Mouse (Mus musculus) heart, embryonic 14.5 days (tissue): ENCODE measurements at regions not wholly inside any gene's neighbourhood (a gene's known extent, or its start where the extent isn't known, plus 50 kb on each side); places are given as distances from the start of the nearest gene placed in this dataset.

Experiments
- ATAC-seq: fragments of 200-750 bp; cut with Nextera tagmentation; 2 replicates; pipeline ENCODE4 v1.8.0; 2017; ENCODE audit warnings: low read depth, moderate TSS enrichment; ENCODE audit not compliant: insufficient number of reproducible peaks, insufficient read depth, low FRiP score
- H3K27ac ChIP-seq, 2 experiments: fragments of 200-500 bp in 1 of 2; fragments of 300-500 bp in 1 of 2; sonication (generic) in 1 of 2; replicated peaks in 1 of 2; 2 replicates each; pipeline ENCODE4 v1.5.1; 2012 to 2014; ENCODE audit warnings: low read depth in 2 of 2, low read length in 2 of 2, control low read depth in 1 of 2, mild to moderate bottlenecking in 1 of 2, mixed read lengths in 1 of 2; ENCODE audit not compliant: control insufficient read depth in 1 of 2, insufficient read depth in 1 of 2
- H3K27me3 ChIP-seq: fragments of 300-500 bp; sonication (generic); 2 replicates; pipeline ENCODE4 v1.6.1; 2014; ENCODE audit warnings: mild to moderate bottlenecking, low read length, control low read depth; ENCODE audit not compliant: control insufficient read depth, insufficient read depth
- H3K36me3 ChIP-seq: fragments of 300-500 bp; sonication (generic); 2 replicates; pipeline ENCODE4 v1.6.1; 2014; ENCODE audit warnings: mild to moderate bottlenecking, control low read depth, low read length, mixed read lengths; ENCODE audit not compliant: control insufficient read depth, insufficient read depth
- H3K4me1 ChIP-seq, 2 experiments: fragments of 200-500 bp in 1 of 2; fragments of 300-500 bp in 1 of 2; sonication (generic) in 1 of 2; 2 replicates each; pipeline ENCODE4 v1.6.1; 2012 to 2014; ENCODE audit warnings: low read length in 2 of 2, control low read depth in 1 of 2, mixed read lengths in 1 of 2; ENCODE audit not compliant: control insufficient read depth in 2 of 2, insufficient read depth in 2 of 2
- H3K4me2 ChIP-seq: fragments of 300-500 bp; sonication (generic); 2 replicates; pipeline ENCODE4 v1.6.1; 2014; ENCODE audit warnings: mild to moderate bottlenecking, low read length
- H3K4me3 ChIP-seq, 2 experiments: fragments of 200-500 bp in 1 of 2; fragments of 300-500 bp in 1 of 2; sonication (generic) in 1 of 2; 2 replicates each; pipeline ENCODE4 v1.5.1; 2012 to 2014; ENCODE audit warnings: low read length in 2 of 2, mild to moderate bottlenecking in 2 of 2, control low read depth in 1 of 2, low read depth in 1 of 2, moderate library complexity in 1 of 2; ENCODE audit not compliant: control insufficient read depth in 1 of 2, insufficient read depth in 1 of 2
- H3K9ac ChIP-seq: fragments of 300-500 bp; sonication (generic); 2 replicates; pipeline ENCODE4 v1.6.1; 2014; ENCODE audit warnings: mild to moderate bottlenecking, low read length
- H3K9me3 ChIP-seq: fragments of 300-500 bp; sonication (generic); 2 replicates; pipeline ENCODE4 v1.6.1; 2016; ENCODE audit warnings: low read length, control low read depth; ENCODE audit not compliant: control insufficient read depth
- WGBS: fragments of 180-500 bp; shearing (Covaris S2); extraction: QIAGEN DNeasy Blood & Tissue Kit; methylation state at CpG from one replicate; pipeline ENCODE4 v1.1.7; 2014; 5-methylcytosine and 5-hydroxymethylcytosine counted together

GRCm38 (mm10) chr17:88910144-88910543 is 118.4 kb upstream of the Lhcgr start:
- no peak overlapping the region for H3K4me3 ChIP-seq
- ATAC-seq: no peak; the same call in 1 of the 2 replicates

GRCm38 (mm10) chr17:88901742-88902141 is 110.0 kb upstream of the Lhcgr start:
- Histone ChIP-seq H3K27me3 (no peaks in the 10 kb centered on the region), H3K36me3 (no peaks in the 10 kb centered on the region), H3K4me3 (no peak overlapping the region), H3K4me2 (no peak overlapping the region), H3K9me3 (no peaks in the 10 kb centered on the region), H3K27ac (no peak overlapping the region), H3K9ac (no peak overlapping the region), H3K4me1 (no peaks in the 10 kb centered on the region)
- WGBS: 85% methylated on average over 1 of the region's 1 CpGs
- ATAC-seq: no peak

More at GRCm38 (mm10) chr17:88910144-88910543, 118.4 kb upstream of the Lhcgr start:
- H3K4me1 ChIP-seq: peaks cover 0 to 2% of the 10 kb centered on the region in 2 experiments; a peak in 1 of 4 replicates
- H3K9me3 ChIP-seq: no peaks in the 10 kb centered on the region
- no peak overlapping the region for H3K9ac ChIP-seq
- H3K36me3 ChIP-seq: no peaks in the 10 kb centered on the region
- no peaks in the 10 kb centered on the region for H3K27me3 ChIP-seq
- no peak overlapping the region for H3K4me2 ChIP-seq
- H3K27ac ChIP-seq: no peak overlapping the region

- Histone ChIP-seq H3K36me3 (no peaks in the 10 kb centered on the region), H3K4me3 (no peak overlapping the region), H3K4me2 (no peak overlapping the region), H3K27ac (no peak overlapping the region), H3K9ac (no peak overlapping the region), H3K27me3 (no peaks in the 10 kb centered on the region), H3K9me3 (no peaks in the 10 kb centered on the region), H3K4me1 (no peaks in the 10 kb centered on the region)
- ATAC-seq: no peak
- 94% methylated on average over 2 of the region's 2 CpGs for WGBS
Observed at GRCm38 (mm10) chr17:88900904-88901303, 109.1 kb upstream of the Lhcgr start.

- no peaks in the 10 kb centered on the region for H3K36me3 ChIP-seq
- ATAC-seq: no peak
Observed at GRCm38 (mm10) chr17:88898705-88899668, 107.2 kb upstream of the Lhcgr start.

GRCm38 (mm10) chr17:88893451-88893850 is 101.7 kb upstream of the Lhcgr start:
- Histone ChIP-seq H3K9ac (no peak overlapping the region), H3K9me3 (no peaks in the 10 kb centered on the region), H3K4me3 (no peak overlapping the region), H3K27me3 (no peaks in the 10 kb centered on the region), H3K36me3 (no peaks in the 10 kb centered on the region), H3K4me1 (no peaks in the 10 kb centered on the region), H3K4me2 (no peak overlapping the region), H3K27ac (no peak overlapping the region)
- no peak for ATAC-seq

More at GRCm38 (mm10) chr17:88898705-88899668, 107.2 kb upstream of the Lhcgr start:
- Histone ChIP-seq H3K4me3 (no peak overlapping the region), H3K9ac (no peak overlapping the region), H3K4me1 (no peaks in the 10 kb centered on the region), H3K27ac (no peak overlapping the region), H3K9me3 (no peaks in the 10 kb centered on the region), H3K27me3 (no peaks in the 10 kb centered on the region), H3K4me2 (no peak overlapping the region)
- 66% methylated on average over 11 of the region's 11 CpGs for WGBS

GRCm38 (mm10) chr17:88885526-88885925 is 93.7 kb upstream of the Lhcgr start:
- H3K36me3 ChIP-seq: no peaks in the 10 kb centered on the region
- no peaks in the 10 kb centered on the region for H3K27me3 ChIP-seq
- no peak for ATAC-seq
- no peaks in the 10 kb centered on the region for H3K4me1 ChIP-seq
- no peak overlapping the region for H3K4me2 ChIP-seq
- no peak overlapping the region for H3K9ac ChIP-seq
- no peak overlapping the region for H3K27ac ChIP-seq
- 78% methylated on average over 3 of the region's 3 CpGs for WGBS
- H3K4me3 ChIP-seq: no peak overlapping the region
- no peaks in the 10 kb centered on the region for H3K9me3 ChIP-seq

- no peaks in the 10 kb centered on the region for H3K9me3 ChIP-seq
- H3K36me3 ChIP-seq: no peaks in the 10 kb centered on the region
- no peak for ATAC-seq
- H3K9ac ChIP-seq: no peak overlapping the region
- no peaks in the 10 kb centered on the region for H3K27me3 ChIP-seq
- WGBS: 48% methylated on average over 1 of the region's 1 CpGs
- H3K4me3 ChIP-seq: no peak overlapping the region
- no peak overlapping the region for H3K27ac ChIP-seq
- H3K4me1 ChIP-seq: no peaks in the 10 kb centered on the region
- no peak overlapping the region for H3K4me2 ChIP-seq
Observed at GRCm38 (mm10) chr17:88879736-88880135, 87.9 kb upstream of the Lhcgr start.
